In genomic region chr5:134965473-134965851, GRCm38 (mm10) we compare ENCODE assay signal across 8 mouse cellular contexts. TPM values are rescaled to one million over a fixed set of nuclear protein-coding genes. Genes with fewer than 3 reads are reported as not detected.
DNase-seq lines count a peak whose midpoint lies in the region; ATAC-seq and TF ChIP-seq lines count a peak whose summit lies in the region.

No protein-coding gene starts in this region.

- DNase-seq in 416B (ENCODE audit: low read depth), result peak; percentile 83
- peak; percentile 52 for DNase-seq in adrenal gland, adult 8-10 months
- DNase-seq in embryo, embryonic 9.5 days (ENCODE audit: extremely low spot score), result peak; percentile 75
- peak; percentile 58 to 74 for DNase-seq in gastrocnemius, postnatal 4 days (ENCODE audit: low spot score in 2 of 2)
- DNase-seq in kidney, adult 18-20 months, result peak; percentile 78
- peak; percentile 74 for DNase-seq in limb, embryonic 10.5 days (ENCODE audit: low spot score)
- peak; percentile 98 for DNase-seq in midbrain, embryonic 11.5 days (ENCODE audit: low spot score, missing footprints)
- DNase-seq in spleen, adult 2 months (ENCODE audit: low read depth in 1 of 2, low spot score in 2 of 2), result peak; percentile 47 to 57

- peak overlapping the region; percentile 45 for H3K4me3 ChIP-seq in limb, embryonic 10.5 days
- H3K4me3 ChIP-seq in midbrain, embryonic 11.5 days (ENCODE audit: low read depth, low read length), result no peak overlapping the region
- no peak overlapping the region for H3K4me3 ChIP-seq in spleen, adult 2 months (ENCODE audit: extremely low read depth, insufficient read depth, insufficient read length)

- 0 out of 2 replicates have a peak, but pooled peaks cover 4% of the 10 kb centered on the region for H3K27me3 ChIP-seq in limb, embryonic 10.5 days (ENCODE audit: low read depth, poor library complexity, severe bottlenecking)
- no peaks in the 10 kb centered on the region; the same call in 1 of the 2 replicates for H3K27me3 ChIP-seq in midbrain, embryonic 11.5 days (ENCODE audit: control insufficient read depth, insufficient read depth, low read length)
- no peaks in the 10 kb centered on the region for H3K27me3 ChIP-seq in spleen, adult 2 months (ENCODE audit: control insufficient read depth, insufficient read depth, low read length)

- H3K9me3 ChIP-seq in limb, embryonic 10.5 days (replicated peaks), result no peaks in the 10 kb centered on the region
- no peaks in the 10 kb centered on the region for H3K9me3 ChIP-seq in midbrain, embryonic 11.5 days (ENCODE audit: control insufficient read depth, low read length)

- 4% methylated on average over 10 of the region's 10 CpGs for WGBS in limb, embryonic 10.5 days
- 6% methylated on average over 10 of the region's 10 CpGs for WGBS in midbrain, embryonic 11.5 days
- WGBS in spleen, adult 2 months, result 8% methylated on average over 10 of the region's 10 CpGs

- TF ChIP-seq CTCF in spleen, adult 2 months (IDR thresholded peaks at IDR 0.05; ENCODE audit: extremely low read depth, insufficient read depth, insufficient read length, insufficient replicate concordance), result peak; percentile 58; the same call in 1 of the 2 replicates

- no peaks in the 10 kb centered on the region for H3K36me3 ChIP-seq in limb, embryonic 10.5 days
- no peaks in the 10 kb centered on the region for H3K36me3 ChIP-seq in midbrain, embryonic 11.5 days (ENCODE audit: control insufficient read depth, insufficient read depth, low read length)
- H3K36me3 ChIP-seq in spleen, adult 2 months (ENCODE audit: control insufficient read depth, insufficient read depth, low read length), result no peaks in the 10 kb centered on the region

- peaks cover 26% of the 10 kb centered on the region for H3K4me1 ChIP-seq in limb, embryonic 10.5 days
- H3K4me1 ChIP-seq in midbrain, embryonic 11.5 days (ENCODE audit: control insufficient read depth, insufficient read depth, low read length), result no peaks in the 10 kb centered on the region; the same call in 1 of the 2 replicates
- H3K4me1 ChIP-seq in spleen, adult 2 months (ENCODE audit: control insufficient read depth, insufficient read depth, insufficient read length), result peaks cover 5% of the 10 kb centered on the region; the same call in 1 of the 2 replicates

- peak; percentile 35; the same call in 1 of the 2 replicates for ATAC-seq in midbrain, embryonic 11.5 days (ENCODE audit: low FRiP score)

- peak overlapping the region; percentile 33 for H3K4me2 ChIP-seq in midbrain, embryonic 11.5 days

- H3K9ac ChIP-seq in midbrain, embryonic 11.5 days (ENCODE audit: low read length), result no peak overlapping the region

- H3K27ac ChIP-seq in limb, embryonic 10.5 days, result no peak overlapping the region
- H3K27ac ChIP-seq in midbrain, embryonic 11.5 days (ENCODE audit: low read depth, low read length), result no peak overlapping the region
- no peak overlapping the region for H3K27ac ChIP-seq in spleen, adult 2 months (ENCODE audit: insufficient read depth, low read length)

- no peak for TF ChIP-seq POLR2A in spleen, adult 2 months (IDR thresholded peaks at IDR 0.05; ENCODE audit: low read depth, low read length)

RNA-seq across cellular contexts. Expression of gene Cldn4, which starts 18.7 kb away (rescaled TPM):
- total RNA-seq in adrenal gland, adult 8-10 months (2022), result not detected
- not detected for total RNA-seq in gastrocnemius, postnatal 4 days (2021)
- polyA plus RNA-seq in limb, embryonic 10.5 days (2016; fragmentation: Nextera tagmentation; extraction: Ambion mirVana), result 9.8 and 10.0 TPM in 2 replicates
- polyA plus RNA-seq in midbrain, embryonic 11.5 days (2014; fragmentation: Nextera tagmentation; extraction: Ambion mirVana), result 2.5 and 2.7 TPM in 2 replicates
- 0.38 and 0.44 TPM in 2 replicates for polyA plus RNA-seq in spleen, adult 2 months (2012; rRNA removed)

RNA-seq across cellular contexts. Expression of gene Cldn3, which starts 20.6 kb away (rescaled TPM):
- 1 to 10 TPM in 3 of 4 experiments, not detected in 1; 1.1 to 1.5 (median 1.4) TPM for total RNA-seq in adrenal gland, adult 8-10 months (2022)
- total RNA-seq in gastrocnemius, postnatal 4 days (2021), result under 1 TPM in 1 of 2 experiments, not detected in 1; 0.29 TPM
- 8.3 and 10.3 TPM in 2 replicates for polyA plus RNA-seq in limb, embryonic 10.5 days (2016; fragmentation: Nextera tagmentation; extraction: Ambion mirVana)
- polyA plus RNA-seq in midbrain, embryonic 11.5 days (2014; fragmentation: Nextera tagmentation; extraction: Ambion mirVana), result 0.59 and 1.4 TPM in 2 replicates
- polyA plus RNA-seq in spleen, adult 2 months (2012; rRNA removed), result 3.1 and 5.0 TPM in 2 replicates

RNA-seq across cellular contexts. Expression of gene Mettl27, which starts 33.3 kb away (rescaled TPM):
- 10 to 100 TPM; 22.1 to 55.7 (median 44.6) TPM for total RNA-seq in adrenal gland, adult 8-10 months (2022)
- total RNA-seq in gastrocnemius, postnatal 4 days (2021), result 10 to 100 TPM in 1 of 2 experiments, 1 to 10 TPM in 1; 8.7 to 10.3 TPM
- polyA plus RNA-seq in limb, embryonic 10.5 days (2016; fragmentation: Nextera tagmentation; extraction: Ambion mirVana), result 11.0 and 16.5 TPM in 2 replicates
- polyA plus RNA-seq in midbrain, embryonic 11.5 days (2014; fragmentation: Nextera tagmentation; extraction: Ambion mirVana), result 9.1 and 9.2 TPM in 2 replicates
- 9.8 and 11.3 TPM in 2 replicates for polyA plus RNA-seq in spleen, adult 2 months (2012; rRNA removed)

RNA-seq across cellular contexts. Expression of gene Abhd11, which starts 43.5 kb away (rescaled TPM):
- 10 to 100 TPM; 52.4 to 65.4 (median 55.9) TPM for total RNA-seq in adrenal gland, adult 8-10 months (2022)
- total RNA-seq in gastrocnemius, postnatal 4 days (2021), result 10 to 100 TPM; 44.0 to 44.6 TPM
- polyA plus RNA-seq in limb, embryonic 10.5 days (2016; fragmentation: Nextera tagmentation; extraction: Ambion mirVana), result 23.5 and 30.1 TPM in 2 replicates
- 37.8 and 41.2 TPM in 2 replicates for polyA plus RNA-seq in midbrain, embryonic 11.5 days (2014; fragmentation: Nextera tagmentation; extraction: Ambion mirVana)
- 43.6 and 53.7 TPM in 2 replicates for polyA plus RNA-seq in spleen, adult 2 months (2012; rRNA removed)

RNA-seq across cellular contexts. Expression of gene Cldn13, which starts 50.1 kb away (rescaled TPM):
- not detected for total RNA-seq in adrenal gland, adult 8-10 months (2022)
- total RNA-seq in gastrocnemius, postnatal 4 days (2021), result not detected
- polyA plus RNA-seq in limb, embryonic 10.5 days (2016; fragmentation: Nextera tagmentation; extraction: Ambion mirVana), result 2.1 and 2.3 TPM in 2 replicates
- 3.8 and 3.9 TPM in 2 replicates for polyA plus RNA-seq in midbrain, embryonic 11.5 days (2014; fragmentation: Nextera tagmentation; extraction: Ambion mirVana)
- 32.3 and 35.1 TPM in 2 replicates for polyA plus RNA-seq in spleen, adult 2 months (2012; rRNA removed)
